Mouse (Mus musculus) small intestine, adult 2 months (tissue): ENCODE data around the gene Slco3a1. TPM values are rescaled to one million over a fixed set of nuclear protein-coding genes. Genes with fewer than 3 reads are reported as not detected.

Experiments
- H3K27ac ChIP-seq: fragments of 200-500 bp; 2 replicates; pipeline ENCODE4 v1.5.1; 2012; ENCODE audit warnings: low read depth, low read length, control low read depth, inconsistent platforms; ENCODE audit not compliant: insufficient read depth
- H3K27me3 ChIP-seq: fragments of 200-500 bp; 2 replicates; pipeline ENCODE4 v1.6.1; 2012; ENCODE audit warnings: mild to moderate bottlenecking, moderate library complexity, low read length, inconsistent platforms; ENCODE audit not compliant: control insufficient read depth, insufficient read depth
- H3K36me3 ChIP-seq: fragments of 200-500 bp; 2 replicates; pipeline ENCODE4 v1.6.1; 2012; ENCODE audit warnings: mild to moderate bottlenecking, low read length, control low read depth, inconsistent platforms; ENCODE audit not compliant: control insufficient read depth, insufficient read depth
- H3K4me1 ChIP-seq: fragments of 200-500 bp; 2 replicates; pipeline ENCODE4 v1.6.1; 2012; ENCODE audit warnings: low read length, inconsistent platforms, mixed read lengths; ENCODE audit not compliant: control insufficient read depth, insufficient read depth, insufficient read length
- H3K4me3 ChIP-seq: fragments of 200-500 bp; 2 replicates; pipeline ENCODE4 v1.5.1; 2012; ENCODE audit warnings: low read depth, mild to moderate bottlenecking, control low read depth, inconsistent platforms, low read length, moderate library complexity
- CTCF ChIP-seq: fragments of 200-500 bp; IDR thresholded peaks from 2 replicates; pipeline ENCODE4 v1.5.1; 2012; ENCODE audit warnings: low read depth, mild to moderate bottlenecking, control low read depth, inconsistent platforms, low read length, moderate library complexity, mixed read lengths; ENCODE audit not compliant: insufficient replicate concordance, insufficient read length; ENCODE audit errors: extremely low read depth
- POLR2A ChIP-seq: fragments of 200-500 bp; IDR thresholded peaks from 2 replicates; pipeline ENCODE4 v1.6.1; 2012; ENCODE audit warnings: low read depth, mild to moderate bottlenecking, control low read depth, inconsistent platforms, low read length, moderate library complexity
- WGBS: fragments of 180-500 bp; shearing (Covaris S2); methylation state at CpG from one replicate; pipeline ENCODE4 v1.1.7; 2018; 5-methylcytosine and 5-hydroxymethylcytosine counted together
- polyA plus RNA-seq: library from polyadenylated mRNA; depleted of rRNA; stranded (reverse); fragments of >200 nt; gene quantifications from 2 replicates; pipeline ENCODE4 v1.2.3, GENCODE M21; 2012

The Slco3a1 gene
- polyA plus RNA-seq, 1 experiment, result 15.3 TPM

- no peak overlapping the region for H3K4me3 ChIP-seq
- H3K36me3 ChIP-seq, result no peaks in the 10 kb centered on the region
- 76% methylated on average over 5 of the region's 5 CpGs for WGBS
- no peaks in the 10 kb centered on the region for H3K27me3 ChIP-seq
- no peak overlapping the region for H3K27ac ChIP-seq
- TF ChIP-seq CTCF (no peak), POLR2A (no peak)
- H3K4me1 ChIP-seq, result peaks cover 8% of the 10 kb centered on the region; the same call in 1 of the 2 replicates
Measured at GRCm38 (mm10) chr7:74528182-74528581, 26.4 kb downstream of the Slco3a1 start.

- Histone ChIP-seq H3K4me1 (peaks cover 8% of the 10 kb centered on the region; the same call in 1 of the 2 replicates), H3K4me3 (no peak overlapping the region), H3K27me3 (no peaks in the 10 kb centered on the region), H3K27ac (no peak overlapping the region), H3K36me3 (no peaks in the 10 kb centered on the region)
- TF ChIP-seq CTCF, result no peak
- no peak for TF ChIP-seq POLR2A
- WGBS, result 72% methylated on average over 6 of the region's 6 CpGs
Measured at GRCm38 (mm10) chr7:74527689-74528088, 26.9 kb downstream of the Slco3a1 start.

GRCm38 (mm10) chr7:74526030-74526429 lies 28.6 kb downstream of the Slco3a1 start:
- Histone ChIP-seq H3K4me3 (no peak overlapping the region), H3K27ac (no peak overlapping the region), H3K4me1 (peaks cover 8% of the 10 kb centered on the region; the same call in 1 of the 2 replicates), H3K36me3 (no peaks in the 10 kb centered on the region), H3K27me3 (no peaks in the 10 kb centered on the region)
- TF ChIP-seq POLR2A (no peak), CTCF (no peak)
- 91% methylated on average over 4 of the region's 4 CpGs for WGBS

- no peak overlapping the region for H3K27ac ChIP-seq
- peaks cover 8% of the 10 kb centered on the region; the same call in 1 of the 2 replicates for H3K4me1 ChIP-seq
- TF ChIP-seq POLR2A (no peak), CTCF (no peak)
- no peak overlapping the region for H3K4me3 ChIP-seq
- 55% methylated on average over 2 of the region's 2 CpGs for WGBS
- no peaks in the 10 kb centered on the region for H3K36me3 ChIP-seq
- no peaks in the 10 kb centered on the region for H3K27me3 ChIP-seq
Measured at GRCm38 (mm10) chr7:74525586-74525985, 29.0 kb downstream of the Slco3a1 start.

DNA sequence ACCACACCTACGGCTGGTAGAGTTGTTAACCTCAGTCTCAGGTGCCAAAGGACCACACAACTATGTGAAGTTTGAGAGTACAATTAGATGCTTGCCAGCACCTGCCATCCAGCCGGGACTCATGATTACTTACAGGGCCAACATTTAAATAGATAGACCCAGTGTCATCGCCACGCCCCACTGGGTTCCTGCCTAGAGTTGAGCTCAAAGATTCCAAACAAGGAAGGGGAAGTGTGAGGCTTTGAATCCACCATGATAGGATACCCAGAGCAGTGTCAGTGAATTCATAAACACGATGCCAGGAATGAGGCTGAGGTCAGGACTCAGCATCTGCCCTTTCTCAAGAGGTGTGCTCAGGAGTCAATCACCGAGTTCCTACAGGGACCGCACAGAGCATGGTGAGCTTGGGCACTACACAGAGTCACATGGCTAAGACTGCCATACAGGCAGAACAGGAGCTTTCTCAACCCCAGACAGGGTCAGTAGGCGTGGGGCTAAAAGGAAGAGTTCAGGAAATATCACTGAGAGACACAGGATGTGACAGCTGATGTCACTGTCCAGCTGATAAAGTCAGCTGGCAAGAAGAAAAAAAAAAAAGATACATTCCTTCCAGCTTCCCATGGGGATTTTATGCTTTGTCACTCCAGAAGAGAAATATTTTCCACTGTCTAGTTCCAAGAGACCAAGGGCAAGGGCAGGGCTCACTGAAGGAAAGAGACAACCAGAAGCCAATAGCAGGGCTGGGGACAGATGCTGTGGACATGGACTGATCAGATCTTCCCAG lies 30.2 kb downstream of the Slco3a1 start:
- no peaks in the 10 kb centered on the region for H3K36me3 ChIP-seq
- H3K4me1 ChIP-seq, result peaks cover 8% of the 10 kb centered on the region; the same call in 1 of the 2 replicates
- TF ChIP-seq CTCF, result no peak
- TF ChIP-seq POLR2A, result no peak
- WGBS, result 52% methylated on average over 8 of the region's 8 CpGs
- H3K27ac ChIP-seq, result 0 out of 2 replicates have a peak overlapping the region, but pooled peaks have one; percentile 1
- no peaks in the 10 kb centered on the region for H3K27me3 ChIP-seq
- no peak overlapping the region for H3K4me3 ChIP-seq

DNA sequence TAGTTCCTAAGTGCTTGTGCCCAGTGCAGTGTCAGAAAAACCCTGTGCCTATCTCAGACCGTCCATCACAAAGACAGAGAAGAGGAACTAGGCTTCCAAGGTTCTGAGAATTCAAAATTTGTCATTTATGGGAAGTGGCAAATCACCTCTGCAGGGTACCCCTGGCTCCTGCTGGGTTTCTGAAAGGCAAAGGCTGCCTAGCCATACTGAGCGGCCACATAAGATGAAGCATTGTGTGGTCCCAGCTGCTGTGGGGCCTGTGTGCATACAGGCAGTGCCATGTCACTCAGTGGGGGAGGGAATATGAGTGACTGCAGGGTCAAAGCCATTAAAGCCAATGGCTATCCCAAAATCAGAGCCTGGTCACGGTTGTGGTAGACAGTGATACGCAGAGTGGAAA lies 31.5 kb downstream of the Slco3a1 start:
- no peak for TF ChIP-seq POLR2A
- TF ChIP-seq CTCF, result no peak
- Histone ChIP-seq H3K4me1 (peaks cover 6% of the 10 kb centered on the region; the same call in 1 of the 2 replicates), H3K27ac (no peak overlapping the region), H3K36me3 (no peaks in the 10 kb centered on the region), H3K4me3 (no peak overlapping the region), H3K27me3 (no peaks in the 10 kb centered on the region)
- whole genome bisulfite sequencing, result 88% methylated on average over 4 of the region's 4 CpGs

GRCm38 (mm10) chr7:74522260-74522659 lies 32.3 kb downstream of the Slco3a1 start:
- H3K4me3 ChIP-seq, result no peak overlapping the region
- no peak overlapping the region for H3K27ac ChIP-seq
- peaks cover 6% of the 10 kb centered on the region; the same call in 1 of the 2 replicates for H3K4me1 ChIP-seq
- TF ChIP-seq CTCF, result no peak
- TF ChIP-seq POLR2A, result no peak
- no peaks in the 10 kb centered on the region for H3K27me3 ChIP-seq
- no peaks in the 10 kb centered on the region for H3K36me3 ChIP-seq
- 55% methylated on average over 4 of the region's 4 CpGs for WGBS
